Mouse (Mus musculus) liver, embryonic 14.5 days (tissue): Measurements from ENCODE around the gene Tmem179b.

Experiments used
- CTCF ChIP-seq: IDR thresholded peaks from 2 replicates; pipeline ENCODE4 v1.5.1; 2016; ENCODE audit warnings: antibody characterized with exemption, low read depth, control low read depth
- EP300 ChIP-seq: IDR thresholded peaks from 2 replicates; pipeline ENCODE4 v1.6.1; 2016; ENCODE audit warnings: antibody characterized with exemption, low read depth

DNA sequence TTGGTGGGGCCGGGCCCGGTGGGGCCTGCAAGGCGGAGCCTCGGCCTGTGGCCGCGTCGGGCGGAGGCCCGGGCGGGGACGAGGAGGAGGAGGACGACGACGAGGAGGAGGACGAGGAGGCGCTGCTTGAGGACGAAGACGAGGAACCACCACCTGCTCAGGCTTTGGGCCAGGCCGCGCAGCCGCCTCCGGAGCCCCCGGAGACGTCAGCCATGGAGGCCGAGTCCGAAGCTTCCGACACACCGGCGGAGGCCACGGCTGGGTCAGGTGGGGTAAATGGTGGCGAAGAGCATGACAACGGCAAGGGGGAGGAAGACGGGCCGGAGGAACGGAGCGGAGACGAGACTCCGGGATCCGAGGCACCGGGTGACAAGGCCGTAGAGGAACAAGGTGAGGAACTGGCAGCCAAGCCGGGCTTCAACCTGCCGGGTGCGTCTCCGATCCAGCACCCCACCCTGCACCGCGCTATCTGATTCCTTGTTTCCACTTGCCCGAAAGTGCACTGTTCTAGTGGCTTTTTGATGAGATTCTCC, 46.2 kb upstream of the Tmem179b start:
- no peak for TF ChIP-seq EP300
- TF ChIP-seq CTCF, result no peak
